Mouse (Mus musculus) limb, embryonic 12.5 days (tissue): ENCODE measurements at regions not wholly inside any gene's neighbourhood (a gene's known extent, or its start where the extent isn't known, plus 50 kb on each side); places are given as distances from the start of the nearest gene placed in this dataset.

Experiments
- ATAC-seq: fragments of 200-750 bp; cut with Nextera tagmentation; 2 replicates; pipeline ENCODE4 v1.8.0; 2017; ENCODE audit warnings: low read depth, moderate TSS enrichment; ENCODE audit not compliant: insufficient number of reproducible peaks, insufficient read depth, low FRiP score, low TSS enrichment
- H3K27ac ChIP-seq: fragments of 300-500 bp; sonication (generic); 2 replicates; pipeline ENCODE4 v1.5.1; 2016; ENCODE audit warnings: mild to moderate bottlenecking, moderate library complexity
- H3K27me3 ChIP-seq: fragments of 300-500 bp; sonication (generic); 2 replicates; pipeline ENCODE4 v1.6.1; 2016; ENCODE audit warnings: mild to moderate bottlenecking, moderate library complexity
- H3K36me3 ChIP-seq: fragments of 300-500 bp; sonication (generic); 2 replicates; pipeline ENCODE4 v1.6.1; 2016; ENCODE audit warnings: mild to moderate bottlenecking, moderate library complexity
- H3K4me1 ChIP-seq: fragments of 300-500 bp; sonication (generic); replicated peaks from 2 replicates; pipeline ENCODE4 v1.6.1; 2016
- H3K4me2 ChIP-seq: fragments of 300-500 bp; sonication (generic); 2 replicates; pipeline ENCODE4 v1.6.1; 2016; ENCODE audit warnings: mild to moderate bottlenecking, moderate library complexity
- H3K4me3 ChIP-seq: fragments of 300-500 bp; sonication (generic); replicated peaks from 2 replicates; pipeline ENCODE4 v1.5.1; 2016; ENCODE audit warnings: mild to moderate bottlenecking
- H3K9ac ChIP-seq: fragments of 300-500 bp; sonication (generic); replicated peaks from 2 replicates; pipeline ENCODE4 v1.6.1; 2016; ENCODE audit warnings: mild to moderate bottlenecking, moderate library complexity
- H3K9me3 ChIP-seq: fragments of 300-500 bp; sonication (generic); 2 replicates; pipeline ENCODE4 v1.6.1; 2016; ENCODE audit warnings: mild to moderate bottlenecking, moderate library complexity
- WGBS: fragments of 180-500 bp; shearing (Covaris S2); methylation state at CpG from one replicate; pipeline ENCODE4 v1.1.7; 2016; 5-methylcytosine and 5-hydroxymethylcytosine counted together

GRCm38 (mm10) chr16:29959939-29960637 is 104.1 kb upstream of the Hes1 start:
- Histone ChIP-seq H3K9ac (no peak overlapping the region), H3K9me3 (0 out of 2 replicates have a peak, but pooled peaks cover 5% of the 10 kb centered on the region), H3K4me1 (no peaks in the 10 kb centered on the region), H3K4me3 (no peak overlapping the region), H3K27ac (no peak overlapping the region), H3K4me2 (no peak overlapping the region), H3K27me3 (no peaks in the 10 kb centered on the region), H3K36me3 (no peaks in the 10 kb centered on the region)
- WGBS: 75% methylated on average over 12 of the region's 12 CpGs
- ATAC-seq: no peak

DNA sequence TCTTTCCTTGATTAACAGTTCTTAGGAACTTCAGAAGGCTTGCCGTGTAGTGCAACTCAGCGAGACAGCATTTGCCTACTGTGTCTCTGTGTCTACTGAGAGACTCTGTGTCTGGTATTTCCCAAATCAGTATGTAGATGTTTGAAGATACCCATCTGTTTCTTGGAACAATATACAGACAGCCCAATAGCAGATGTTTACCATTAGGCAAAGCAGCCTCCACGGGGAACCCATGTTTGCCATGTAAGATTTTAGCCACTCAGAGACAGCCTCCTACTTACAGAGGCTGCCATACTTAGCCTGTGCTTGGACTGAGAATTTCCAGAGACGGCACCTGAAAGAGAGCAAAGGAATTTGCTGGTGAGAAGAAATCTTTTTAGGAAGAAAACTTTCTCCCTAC is 100.9 kb upstream of the Hes1 start:
- no peaks in the 10 kb centered on the region for H3K36me3 ChIP-seq
- no peak overlapping the region for H3K4me2 ChIP-seq
- no peak for ATAC-seq
- WGBS: 42% methylated on average over 4 of the region's 4 CpGs
- no peaks in the 10 kb centered on the region for H3K27me3 ChIP-seq
- H3K9me3 ChIP-seq: 0 out of 2 replicates have a peak, but pooled peaks cover 5% of the 10 kb centered on the region
- H3K27ac ChIP-seq: no peak overlapping the region
- H3K9ac ChIP-seq: no peak overlapping the region
- no peak overlapping the region for H3K4me3 ChIP-seq
- H3K4me1 ChIP-seq: peaks cover 17% of the 10 kb centered on the region; the same call in 1 of the 2 replicates

DNA sequence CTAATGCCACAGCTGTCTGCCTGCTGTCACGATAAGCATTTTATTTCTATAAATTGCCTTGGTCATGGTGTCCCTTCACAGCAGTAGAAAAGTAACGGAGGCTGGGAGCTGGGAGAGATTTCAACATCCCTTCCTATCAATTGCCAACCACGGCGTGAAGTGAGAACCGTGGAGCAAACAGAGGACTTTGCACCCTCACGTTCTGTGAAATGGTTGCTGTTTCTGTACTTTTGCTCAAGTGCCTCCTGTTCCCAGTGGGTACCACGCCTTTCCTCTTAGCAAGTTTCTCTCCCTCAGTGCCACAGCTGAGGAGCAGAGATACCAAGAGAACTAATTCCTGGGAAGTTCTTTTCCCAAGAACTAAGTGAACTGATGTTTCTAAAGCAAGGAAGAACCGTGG is 99.6 kb upstream of the Hes1 start:
- H3K27ac ChIP-seq: no peak overlapping the region
- H3K4me3 ChIP-seq: no peak overlapping the region
- no peak for ATAC-seq
- H3K9me3 ChIP-seq: 0 out of 2 replicates have a peak, but pooled peaks cover 5% of the 10 kb centered on the region
- H3K4me2 ChIP-seq: no peak overlapping the region
- H3K36me3 ChIP-seq: no peaks in the 10 kb centered on the region
- 95% methylated on average over 8 of the region's 8 CpGs for WGBS
- H3K4me1 ChIP-seq: peaks cover 29% of the 10 kb centered on the region
- H3K27me3 ChIP-seq: no peaks in the 10 kb centered on the region
- H3K9ac ChIP-seq: no peak overlapping the region

GRCm38 (mm10) chr16:29968743-29969142 is 95.4 kb upstream of the Hes1 start:
- Histone ChIP-seq H3K27me3 (0 out of 2 replicates have a peak, but pooled peaks cover under 1% of the 10 kb centered on the region), H3K9me3 (0 out of 2 replicates have a peak, but pooled peaks cover 5% of the 10 kb centered on the region), H3K4me2 (no peak overlapping the region), H3K9ac (no peak overlapping the region), H3K4me3 (no peak overlapping the region), H3K4me1 (peaks cover 37% of the 10 kb centered on the region), H3K27ac (no peak overlapping the region), H3K36me3 (no peaks in the 10 kb centered on the region)
- WGBS: 42% methylated on average over 5 of the region's 5 CpGs
- ATAC-seq: no peak

GRCm38 (mm10) chr16:29972741-29973141 is 91.4 kb upstream of the Hes1 start:
- no peaks in the 10 kb centered on the region for H3K9me3 ChIP-seq
- no peak overlapping the region for H3K9ac ChIP-seq
- no peak for ATAC-seq
- H3K27me3 ChIP-seq: 0 out of 2 replicates have a peak, but pooled peaks cover 6% of the 10 kb centered on the region
- H3K4me2 ChIP-seq: no peak overlapping the region
- peaks cover 26% of the 10 kb centered on the region for H3K4me1 ChIP-seq
- H3K4me3 ChIP-seq: no peak overlapping the region
- H3K36me3 ChIP-seq: no peaks in the 10 kb centered on the region
- WGBS: 76% methylated on average over 1 of the region's 1 CpGs
- H3K27ac ChIP-seq: no peak overlapping the region

- 48% methylated on average over 7 of the region's 7 CpGs for WGBS
- no peak overlapping the region for H3K4me2 ChIP-seq
- no peak for ATAC-seq
- no peak overlapping the region for H3K9ac ChIP-seq
- no peak overlapping the region for H3K27ac ChIP-seq
- peaks cover 25% of the 10 kb centered on the region for H3K4me1 ChIP-seq
- no peaks in the 10 kb centered on the region for H3K36me3 ChIP-seq
- H3K27me3 ChIP-seq: 0 out of 2 replicates have a peak, but pooled peaks cover 6% of the 10 kb centered on the region
- no peak overlapping the region for H3K4me3 ChIP-seq
- no peaks in the 10 kb centered on the region for H3K9me3 ChIP-seq
Observed at GRCm38 (mm10) chr16:29973250-29973649, 90.9 kb upstream of the Hes1 start.

- Histone ChIP-seq H3K27me3 (0 out of 2 replicates have a peak, but pooled peaks cover 10% of the 10 kb centered on the region), H3K4me3 (no peak overlapping the region), H3K4me1 (peaks cover 18% of the 10 kb centered on the region), H3K27ac (no peak overlapping the region), H3K9ac (no peak overlapping the region), H3K4me2 (no peak overlapping the region), H3K36me3 (no peaks in the 10 kb centered on the region), H3K9me3 (no peaks in the 10 kb centered on the region)
- 88% methylated on average over 3 of the region's 3 CpGs for WGBS
- ATAC-seq: no peak
Observed at GRCm38 (mm10) chr16:29975800-29976199, 88.4 kb upstream of the Hes1 start.

DNA sequence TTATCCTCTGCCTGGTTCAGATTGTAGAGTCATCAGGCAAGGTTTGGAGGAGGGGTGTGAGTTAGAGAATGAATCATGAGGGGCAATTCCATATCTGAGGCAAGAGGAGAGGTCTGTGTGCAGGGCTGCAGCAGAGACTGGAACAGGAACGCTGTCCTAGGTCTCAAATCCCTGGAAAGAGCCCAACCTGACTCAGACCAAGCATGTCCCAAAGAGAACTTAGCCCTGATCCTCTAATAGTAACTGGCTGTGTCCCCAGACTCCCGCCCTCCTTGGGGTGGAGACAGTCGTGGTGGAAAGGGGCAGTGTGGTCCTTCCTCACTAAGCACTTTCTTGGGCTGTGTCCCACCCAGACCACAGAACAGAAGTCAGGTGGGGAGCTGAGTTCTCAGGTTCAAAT is 87.2 kb upstream of the Hes1 start:
- no peak overlapping the region for H3K27ac ChIP-seq
- H3K36me3 ChIP-seq: no peaks in the 10 kb centered on the region
- H3K9me3 ChIP-seq: no peaks in the 10 kb centered on the region
- 0 out of 2 replicates have a peak, but pooled peaks cover 10% of the 10 kb centered on the region for H3K27me3 ChIP-seq
- H3K9ac ChIP-seq: no peak overlapping the region
- H3K4me2 ChIP-seq: no peak overlapping the region
- ATAC-seq: no peak
- peaks cover 18% of the 10 kb centered on the region for H3K4me1 ChIP-seq
- 68% methylated on average over 3 of the region's 3 CpGs for WGBS
- no peak overlapping the region for H3K4me3 ChIP-seq

DNA sequence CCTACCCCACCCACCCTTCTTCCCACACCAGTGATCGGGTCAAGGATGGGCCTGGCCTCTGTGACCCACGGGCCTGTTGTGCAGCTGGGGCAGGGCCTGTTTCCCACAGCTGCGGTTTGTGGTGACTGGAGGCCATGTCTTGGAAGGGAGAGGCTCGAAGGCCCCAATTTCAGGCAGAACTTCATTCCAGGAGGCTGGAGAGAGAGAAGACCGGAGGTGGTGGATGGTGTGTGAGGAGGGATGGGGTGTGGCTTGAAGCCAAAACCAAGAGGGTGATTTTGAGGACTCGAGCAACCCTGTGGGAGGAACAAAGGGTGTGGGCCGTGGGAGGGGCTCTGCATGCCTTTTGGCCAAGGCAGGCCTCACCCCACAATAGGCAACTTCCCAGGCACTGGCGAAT is 86.5 kb upstream of the Hes1 start:
- Histone ChIP-seq H3K27ac (no peak overlapping the region), H3K27me3 (0 out of 2 replicates have a peak, but pooled peaks cover 10% of the 10 kb centered on the region)
- no peak; the same call in 1 of the 2 replicates for ATAC-seq

GRCm38 (mm10) chr16:29979066-29979465 is 85.1 kb upstream of the Hes1 start:
- WGBS: 73% methylated on average over 7 of the region's 7 CpGs
- Histone ChIP-seq H3K27me3 (0 out of 2 replicates have a peak, but pooled peaks cover 6% of the 10 kb centered on the region), H3K27ac (no peak overlapping the region), H3K36me3 (no peaks in the 10 kb centered on the region), H3K9ac (no peak overlapping the region), H3K4me2 (no peak overlapping the region), H3K4me1 (peaks cover 17% of the 10 kb centered on the region), H3K9me3 (no peaks in the 10 kb centered on the region), H3K4me3 (no peak overlapping the region)
- no peak for ATAC-seq

More for the DNA sequence above, 86.5 kb upstream of the Hes1 start:
- Histone ChIP-seq H3K9ac (no peak overlapping the region), H3K4me2 (no peak overlapping the region), H3K4me3 (no peak overlapping the region), H3K36me3 (no peaks in the 10 kb centered on the region), H3K4me1 (peaks cover 17% of the 10 kb centered on the region), H3K9me3 (no peaks in the 10 kb centered on the region)
- 47% methylated on average over 8 of the region's 8 CpGs for WGBS

- Histone ChIP-seq H3K9me3 (no peaks in the 10 kb centered on the region), H3K36me3 (no peaks in the 10 kb centered on the region), H3K27me3 (0 out of 2 replicates have a peak, but pooled peaks cover 6% of the 10 kb centered on the region), H3K4me2 (no peak overlapping the region), H3K4me1 (peaks cover 17% of the 10 kb centered on the region), H3K9ac (no peak overlapping the region), H3K4me3 (no peak overlapping the region), H3K27ac (no peak overlapping the region)
- 87% methylated on average over 7 of the region's 7 CpGs for WGBS
- ATAC-seq: no peak
Observed at GRCm38 (mm10) chr16:29981543-29981942, 82.6 kb upstream of the Hes1 start.
